Mouse (Mus musculus) stomach, postnatal 0 days (tissue): Measurements from ENCODE around the gene Clcn6. TPM values are rescaled to one million over a fixed set of nuclear protein-coding genes. Genes with fewer than 3 reads are reported as not detected.

Experiments used
- ATAC-seq: fragments of 200-750 bp; cut with Nextera tagmentation; 2 replicates; pipeline ENCODE4 v1.8.0; 2017; ENCODE audit not compliant: low FRiP score, low TSS enrichment
- DNase-seq: peaks from one replicate; pipeline ENCODE4 v3.0.0-alpha.2; 2016; ENCODE audit warnings: low spot score
- H3K27ac ChIP-seq: fragments of 300-500 bp; sonication (generic); replicated peaks from 2 replicates; pipeline ENCODE4 v1.5.1; 2014; ENCODE audit warnings: mild to moderate bottlenecking, control low read depth
- H3K27me3 ChIP-seq: fragments of 300-500 bp; sonication (generic); 2 replicates; pipeline ENCODE4 v1.6.1; 2014; ENCODE audit warnings: low read length; ENCODE audit not compliant: control insufficient read depth, insufficient read depth
- H3K36me3 ChIP-seq: fragments of 300-500 bp; sonication (generic); 2 replicates; pipeline ENCODE4 v1.6.1; 2014; ENCODE audit warnings: low read length, mixed read lengths; ENCODE audit not compliant: control insufficient read depth, insufficient read depth
- H3K4me1 ChIP-seq: fragments of 300-500 bp; sonication (generic); replicated peaks from 2 replicates; pipeline ENCODE4 v1.6.1; 2014; ENCODE audit warnings: antibody characterized with exemption; ENCODE audit not compliant: control insufficient read depth, insufficient read depth
- H3K4me2 ChIP-seq: fragments of 300-500 bp; sonication (generic); replicated peaks from 2 replicates; pipeline ENCODE4 v1.6.1; 2014; ENCODE audit warnings: low read depth, mild to moderate bottlenecking, control low read depth, moderate library complexity
- H3K4me3 ChIP-seq: fragments of 300-500 bp; sonication (generic); 2 replicates; pipeline ENCODE4 v1.5.1; 2014; ENCODE audit warnings: low read depth, low read length, control low read depth
- H3K9ac ChIP-seq: fragments of 300-500 bp; sonication (generic); 2 replicates; pipeline ENCODE4 v1.6.1; 2014; ENCODE audit warnings: mild to moderate bottlenecking, low read length, control low read depth, mixed read lengths
- H3K9me3 ChIP-seq: fragments of 300-500 bp; sonication (generic); 2 replicates; pipeline ENCODE4 v1.6.1; 2016; ENCODE audit warnings: low read length; ENCODE audit not compliant: control insufficient read depth
- CTCF ChIP-seq: IDR thresholded peaks from 2 replicates; pipeline ENCODE4 v1.5.1; 2016; ENCODE audit warnings: antibody characterized with exemption, low read depth, mild to moderate bottlenecking, moderate library complexity
- EP300 ChIP-seq: optimal IDR thresholded peaks from 2 replicates; pipeline ENCODE3; 2016; ENCODE audit warnings: antibody characterized with exemption
- WGBS: fragments of 180-500 bp; shearing (Covaris S2); extraction: QIAGEN DNeasy Blood & Tissue Kit; methylation state at CpG from one replicate; pipeline ENCODE4 v1.1.7; 2014; 5-methylcytosine and 5-hydroxymethylcytosine counted together
- polyA plus RNA-seq: library from polyadenylated mRNA; unstranded; fragments of >200 nt; fragmentation: Nextera tagmentation; extraction: Ambion mirVana; gene quantifications from 2 replicates; pipeline ENCODE4 v1.2.1, GENCODE M21; 2015

Clcn6 gene
- polyA plus RNA-seq, 1 experiment from 2014 or later, result 1.8 TPM

- 39% methylated on average over 6 of the region's 6 CpGs for WGBS
- DNase-seq, result peak; percentile 65
- no peaks in the 10 kb centered on the region for H3K27me3 ChIP-seq
- no peak overlapping the region for H3K4me2 ChIP-seq
- H3K4me1 ChIP-seq, result no peaks in the 10 kb centered on the region
- TF ChIP-seq CTCF (peak; percentile 86), EP300 (no peak)
- H3K9me3 ChIP-seq, result no peaks in the 10 kb centered on the region
- H3K9ac ChIP-seq, result no peak overlapping the region
- H3K36me3 ChIP-seq, result no peaks in the 10 kb centered on the region
- no peak overlapping the region for H3K4me3 ChIP-seq
- H3K27ac ChIP-seq, result no peak overlapping the region
- ATAC-seq, result peak; percentile 74
These were observed 78.5 kb downstream of the Clcn6 start for GRCm38 (mm10) chr4:147959881-147960831.

DNA sequence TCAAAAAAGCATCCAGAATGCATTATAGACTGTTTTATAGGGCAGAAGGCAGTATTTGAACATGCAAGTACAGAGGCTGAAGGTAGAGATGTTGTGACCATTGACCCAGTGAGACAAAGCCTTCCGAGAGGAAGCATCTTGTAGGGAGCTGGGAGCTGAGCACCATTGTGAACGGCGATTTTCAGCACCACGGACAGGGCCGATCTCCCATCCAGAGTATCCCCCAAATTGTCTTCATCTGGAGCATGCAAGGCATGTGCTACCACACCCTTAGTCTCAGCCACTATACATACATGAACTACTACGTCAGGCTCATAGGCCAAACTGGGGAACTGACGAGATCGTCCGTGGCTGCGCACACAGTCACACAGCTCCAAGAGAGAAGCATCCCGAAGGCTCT is 81.5 kb downstream of the Clcn6 start:
- DNase-seq (no peak), ATAC-seq (no peak)
- Histone ChIP-seq H3K4me2 (no peak overlapping the region), H3K9me3 (no peaks in the 10 kb centered on the region), H3K4me3 (no peak overlapping the region), H3K36me3 (no peaks in the 10 kb centered on the region), H3K27me3 (no peaks in the 10 kb centered on the region), H3K4me1 (no peaks in the 10 kb centered on the region), H3K9ac (no peak overlapping the region), H3K27ac (no peak overlapping the region)
- no peak for TF ChIP-seq CTCF
- 32% methylated on average over 11 of the region's 11 CpGs for WGBS

Other genes with a start within 250 kb of the Clcn6 start
- gene Zfp984, start 229.0 kb downstream of the Clcn6 start, polyA plus RNA-seq, result 4.3 and 4.6 TPM in 2 replicates
- gene Zfp933, start 190.5 kb downstream of the Clcn6 start, polyA plus RNA-seq, result 3.1 and 4.4 TPM in 2 replicates
- 14.5 and 16.6 TPM in 2 replicates for gene Miip, start 170.0 kb downstream of the Clcn6 start, polyA plus RNA-seq
- gene Fv1, start 169.8 kb downstream of the Clcn6 start, polyA plus RNA-seq, result 2.6 and 2.8 TPM in 2 replicates
- 26.7 and 27.2 TPM in 2 replicates for gene Mfn2, start 134.1 kb downstream of the Clcn6 start, polyA plus RNA-seq
- gene Plod1, start 102.1 kb downstream of the Clcn6 start, polyA plus RNA-seq, result 20.1 and 21.7 TPM in 2 replicates
- gene 2510039O18Rik, start 97.9 kb downstream of the Clcn6 start, polyA plus RNA-seq, result 13.3 and 15.5 TPM in 2 replicates
- not detected in 2 replicates for gene Nppb, start 53.0 kb downstream of the Clcn6 start, polyA plus RNA-seq
- 0.30 and 0.74 TPM in 2 replicates for gene Nppa, start 38.1 kb downstream of the Clcn6 start, polyA plus RNA-seq
- gene Mthfr, start 256 bp upstream of the Clcn6 start, polyA plus RNA-seq, result 8.2 and 8.7 TPM in 2 replicates
- 23.2 and 26.9 TPM in 2 replicates for gene Agtrap, start 49.2 kb upstream of the Clcn6 start, polyA plus RNA-seq
- gene Mad2l2, start 91.6 kb upstream of the Clcn6 start, polyA plus RNA-seq, result 24.6 and 25.0 TPM in 2 replicates
- gene Draxin, start 91.9 kb upstream of the Clcn6 start, polyA plus RNA-seq, result 0.01 TPM in 1 of 2 replicates, not detected in the other
- gene Fbxo6, start 113.3 kb upstream of the Clcn6 start, polyA plus RNA-seq, result 26.8 and 28.1 TPM in 2 replicates
- 4.1 TPM in 2 replicates for gene Fbxo44, start 121.7 kb upstream of the Clcn6 start, polyA plus RNA-seq
- gene Fbxo2, start 121.8 kb upstream of the Clcn6 start, polyA plus RNA-seq, result 0.55 and 0.76 TPM in 2 replicates
- 0.04 and 0.06 TPM in 2 replicates for gene Disp3, start 249.1 kb upstream of the Clcn6 start, polyA plus RNA-seq